Mouse (Mus musculus) hindbrain, embryonic 11.5 days (tissue): ENCODE measurements at regions not wholly inside any gene's neighbourhood (a gene's known extent, or its start where the extent isn't known, plus 50 kb on each side); places are given as distances from the start of the nearest gene placed in this dataset.

ENCODE experiments used
- ATAC-seq: fragments of 200-750 bp; cut with Nextera tagmentation; 2 replicates; pipeline ENCODE4 v1.8.0; 2017; ENCODE audit warnings: mild to moderate bottlenecking, moderate TSS enrichment, moderate library complexity; ENCODE audit not compliant: low FRiP score
- DNase-seq: peaks from one replicate; pipeline ENCODE4 v3.0.0-alpha.2; 2015; ENCODE audit warnings: low spot score
- H3K27ac ChIP-seq: fragments of 300-500 bp; sonication (generic); 2 replicates; pipeline ENCODE4 v1.5.1; 2014; ENCODE audit warnings: mild to moderate bottlenecking, low read depth, low read length
- H3K27me3 ChIP-seq: fragments of 300-500 bp; sonication (generic); 2 replicates; pipeline ENCODE4 v1.6.1; 2014; ENCODE audit warnings: mild to moderate bottlenecking, low read length, moderate library complexity, mixed read lengths; ENCODE audit not compliant: control insufficient read depth, insufficient read depth
- H3K36me3 ChIP-seq: fragments of 300-500 bp; sonication (generic); 2 replicates; pipeline ENCODE4 v1.6.1; 2014; ENCODE audit warnings: mild to moderate bottlenecking, low read length, moderate library complexity, mixed read lengths; ENCODE audit not compliant: control insufficient read depth, insufficient read depth
- H3K4me1 ChIP-seq: fragments of 300-500 bp; sonication (generic); replicated peaks from 2 replicates; pipeline ENCODE4 v1.6.1; 2014; ENCODE audit warnings: low read length, mixed read lengths; ENCODE audit not compliant: control insufficient read depth, insufficient read depth
- H3K4me2 ChIP-seq: fragments of 300-500 bp; sonication (generic); replicated peaks from 2 replicates; pipeline ENCODE4 v1.6.1; 2014; ENCODE audit warnings: mild to moderate bottlenecking, low read depth, low read length
- H3K4me3 ChIP-seq: fragments of 300-500 bp; sonication (generic); 2 replicates; pipeline ENCODE4 v1.5.1; 2014; ENCODE audit warnings: low read depth, low read length
- H3K9ac ChIP-seq: fragments of 300-500 bp; sonication (generic); 2 replicates; pipeline ENCODE4 v1.6.1; 2014; ENCODE audit warnings: low read depth, low read length
- H3K9me3 ChIP-seq: fragments of 300-500 bp; sonication (generic); 2 replicates; pipeline ENCODE4 v1.6.1; 2016; ENCODE audit warnings: low read length; ENCODE audit not compliant: control insufficient read depth
- WGBS: fragments of 180-500 bp; shearing (Covaris S2); extraction: QIAGEN DNeasy Blood & Tissue Kit; methylation state at CpG from one replicate; pipeline ENCODE4 v1.1.7; 2014; 5-methylcytosine and 5-hydroxymethylcytosine counted together

DNA sequence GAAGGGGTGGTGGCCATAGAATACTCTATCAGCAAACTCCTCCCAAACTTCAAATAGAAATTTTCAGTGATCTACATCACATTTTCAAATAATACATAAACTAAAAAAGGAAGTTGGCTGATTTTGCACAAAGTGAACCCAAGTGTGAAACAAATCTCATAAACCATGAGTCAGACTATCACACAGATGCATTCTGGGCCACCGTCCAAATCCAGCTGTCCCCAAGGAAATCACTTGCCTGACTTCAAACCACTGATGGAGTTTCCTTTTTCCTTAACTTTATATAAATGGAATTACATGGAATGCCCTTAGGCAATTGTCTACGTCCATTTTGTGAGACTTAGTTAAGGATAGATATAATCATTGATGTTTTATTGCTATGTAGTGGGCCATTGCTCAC lies 702.8 kb downstream of the Hs3st4 start:
- DNase-seq (no peak), ATAC-seq (no peak)
- no peak overlapping the region for H3K4me2 ChIP-seq
- no peak overlapping the region for H3K27ac ChIP-seq
- no peak overlapping the region for H3K9ac ChIP-seq
- no peaks in the 10 kb centered on the region for H3K4me1 ChIP-seq
- H3K9me3 ChIP-seq = no peaks in the 10 kb centered on the region
- no peak overlapping the region for H3K4me3 ChIP-seq
- WGBS = 88% methylated on average over 2 of the region's 2 CpGs
- no peaks in the 10 kb centered on the region for H3K36me3 ChIP-seq
- no peaks in the 10 kb centered on the region for H3K27me3 ChIP-seq

DNA sequence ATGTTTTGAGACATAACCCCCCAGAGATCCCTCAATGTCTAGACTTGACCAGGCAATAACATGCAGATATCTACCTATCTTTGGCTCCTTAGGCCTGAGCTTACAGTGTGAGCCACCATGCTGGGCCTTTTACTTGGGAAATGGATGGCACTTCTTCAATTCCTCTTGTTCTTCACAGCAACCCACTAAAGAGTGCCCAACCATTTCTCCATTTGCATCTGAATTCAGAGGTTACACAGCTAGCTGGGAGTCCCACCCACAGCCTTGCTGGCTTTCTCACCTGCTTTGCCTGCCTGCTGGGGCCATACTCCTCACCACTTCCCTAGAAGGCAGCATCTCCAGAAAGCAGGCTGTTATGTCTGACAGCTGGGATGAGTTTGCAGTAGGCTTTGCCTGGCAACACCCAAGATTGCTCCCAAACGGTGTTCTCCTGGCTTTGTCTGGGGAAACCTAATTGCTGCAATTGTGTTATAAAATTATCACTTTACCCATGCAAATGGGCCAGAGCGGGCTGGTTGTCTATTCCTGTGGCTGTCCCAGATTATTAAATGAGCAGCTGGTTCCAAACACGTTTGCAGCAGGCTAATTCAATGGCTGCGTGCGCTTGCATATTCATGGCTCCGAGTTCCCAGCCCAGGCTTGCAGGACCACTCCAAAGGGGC lies 721.6 kb downstream of the Hs3st4 start:
- no peaks in the 10 kb centered on the region for H3K27me3 ChIP-seq
- H3K4me3 ChIP-seq = no peak overlapping the region
- WGBS = 49% methylated on average over 6 of the region's 6 CpGs
- no peaks in the 10 kb centered on the region for H3K36me3 ChIP-seq
- H3K9ac ChIP-seq = no peak overlapping the region
- ATAC-seq (no peak), DNase-seq (no peak)
- no peaks in the 10 kb centered on the region for H3K9me3 ChIP-seq
- no peaks in the 10 kb centered on the region for H3K4me1 ChIP-seq
- no peak overlapping the region for H3K27ac ChIP-seq
- H3K4me2 ChIP-seq = no peak overlapping the region

DNA sequence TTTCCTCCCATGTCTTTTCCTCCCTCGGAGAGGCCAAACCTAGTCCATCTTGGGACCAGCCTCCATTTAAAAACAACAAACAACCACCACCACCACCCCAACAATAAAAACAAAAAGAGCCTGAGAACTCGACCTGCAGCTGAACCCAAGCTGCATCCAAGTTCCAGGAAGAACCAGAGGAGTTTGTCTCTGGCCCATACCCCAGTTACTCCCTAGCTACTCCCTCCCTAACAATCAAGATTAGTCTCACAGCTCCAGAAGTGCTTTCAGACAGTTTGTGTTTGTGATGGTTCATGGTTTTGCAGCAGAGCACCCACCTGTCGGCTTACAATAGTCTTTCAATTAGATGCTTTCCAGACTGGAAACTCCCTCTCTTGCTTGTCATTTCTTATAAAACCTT lies 724.5 kb downstream of the Hs3st4 start:
- Histone ChIP-seq H3K36me3 (no peaks in the 10 kb centered on the region), H3K9ac (no peak overlapping the region), H3K4me3 (no peak overlapping the region), H3K27ac (no peak overlapping the region), H3K27me3 (no peaks in the 10 kb centered on the region), H3K4me2 (no peak overlapping the region), H3K4me1 (no peaks in the 10 kb centered on the region), H3K9me3 (no peaks in the 10 kb centered on the region)
- ATAC-seq (no peak), DNase-seq (no peak)
- WGBS = 40% methylated on average over 3 of the region's 3 CpGs

DNA sequence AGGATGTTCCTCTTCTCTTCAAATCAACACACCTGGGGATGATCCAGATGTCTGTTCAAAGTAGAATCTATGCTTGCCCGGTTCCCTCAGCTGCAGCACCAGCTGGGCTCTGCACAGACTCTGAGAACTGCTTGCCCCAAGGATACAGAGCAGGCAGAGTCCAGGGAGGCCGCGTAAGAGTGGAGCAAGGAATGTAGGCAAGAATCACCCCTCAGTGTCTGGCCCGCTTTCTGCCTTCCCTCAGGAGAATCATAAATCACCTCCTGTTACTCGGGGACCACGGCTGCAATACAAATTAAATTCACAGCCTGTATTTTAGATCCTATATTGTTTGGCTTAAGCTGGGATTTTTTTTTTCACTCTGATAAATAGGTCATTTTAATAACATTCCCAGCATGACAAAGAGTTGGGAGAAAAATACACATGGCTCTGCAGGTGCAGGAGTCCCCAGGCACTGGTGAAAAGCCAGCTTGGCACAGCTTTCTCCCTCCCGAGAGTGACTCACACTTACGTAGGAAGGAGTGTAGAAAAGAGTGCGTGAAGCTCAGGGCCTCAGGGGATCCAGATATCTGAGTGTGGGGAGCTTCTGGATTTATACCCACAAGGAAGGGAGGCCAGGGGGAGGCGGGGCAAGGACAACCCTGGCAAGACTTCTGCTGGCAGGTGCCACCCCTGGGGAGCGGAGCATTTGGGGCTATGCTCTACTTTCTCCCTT lies 726.3 kb downstream of the Hs3st4 start:
- WGBS = 58% methylated on average over 11 of the region's 11 CpGs
- no peak overlapping the region for H3K9ac ChIP-seq
- no peaks in the 10 kb centered on the region for H3K36me3 ChIP-seq
- no peak overlapping the region for H3K27ac ChIP-seq
- H3K4me3 ChIP-seq = no peak overlapping the region
- DNase-seq = no peak
- no peaks in the 10 kb centered on the region for H3K27me3 ChIP-seq
- H3K4me1 ChIP-seq = no peaks in the 10 kb centered on the region
- no peak overlapping the region for H3K4me2 ChIP-seq
- ATAC-seq = no peak
- H3K9me3 ChIP-seq = no peaks in the 10 kb centered on the region

DNA sequence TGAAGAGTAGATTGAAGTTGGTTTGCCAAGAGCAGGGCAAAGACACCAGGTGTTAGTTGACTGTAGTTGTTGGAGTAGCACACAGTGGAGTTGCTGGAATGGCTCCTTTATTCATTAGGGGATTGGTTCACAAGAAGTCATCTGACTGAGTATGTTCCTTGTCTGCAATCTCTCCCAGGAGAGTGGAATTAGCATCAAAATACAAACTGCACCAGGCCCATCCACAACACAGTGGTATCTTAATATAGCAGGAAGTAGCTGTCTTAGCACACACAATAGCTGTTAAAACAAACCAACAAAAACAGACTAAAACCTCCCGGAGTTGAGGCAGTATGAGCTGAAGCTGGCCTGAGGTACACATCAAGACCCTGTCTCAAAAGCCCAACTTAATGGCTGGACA lies 723.5 kb upstream of the Kdm8 start:
- no peak overlapping the region for H3K27ac ChIP-seq
- WGBS = 58% methylated on average over 1 of the region's 1 CpGs

DNA sequence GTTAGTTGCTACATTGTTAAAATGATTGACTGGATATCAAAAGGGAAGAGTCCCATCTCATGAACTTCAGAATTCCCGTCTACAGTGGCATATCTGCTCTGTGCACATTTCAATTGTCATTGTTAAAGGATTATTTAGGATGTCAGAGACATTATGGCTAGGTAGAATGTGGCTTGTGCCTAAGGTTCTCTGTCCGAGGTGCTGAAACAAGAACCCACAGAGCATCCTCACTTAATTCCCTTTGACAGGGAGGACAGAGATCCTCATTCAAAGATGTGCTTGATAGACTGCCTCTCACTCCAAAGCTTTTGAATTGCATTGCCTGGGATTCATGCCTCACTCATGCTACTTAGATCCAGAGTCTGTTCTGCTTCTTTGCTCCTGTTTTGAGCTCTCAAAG lies 702.4 kb upstream of the Kdm8 start:
- Histone ChIP-seq H3K4me3 (no peak overlapping the region), H3K9ac (no peak overlapping the region), H3K4me2 (no peak overlapping the region), H3K27ac (no peak overlapping the region), H3K36me3 (no peaks in the 10 kb centered on the region), H3K9me3 (no peaks in the 10 kb centered on the region), H3K4me1 (no peaks in the 10 kb centered on the region), H3K27me3 (no peaks in the 10 kb centered on the region)
- ATAC-seq (no peak), DNase-seq (peak; percentile 25)
- WGBS = 6% methylated on average over 2 of the region's 2 CpGs

More for the DNA sequence above, 723.5 kb upstream of the Kdm8 start:
- Histone ChIP-seq H3K9me3 (no peaks in the 10 kb centered on the region), H3K36me3 (no peaks in the 10 kb centered on the region), H3K9ac (no peak overlapping the region), H3K27me3 (no peaks in the 10 kb centered on the region), H3K4me1 (no peaks in the 10 kb centered on the region), H3K4me2 (no peak overlapping the region), H3K4me3 (no peak overlapping the region)
- ATAC-seq = no peak
- no peak for DNase-seq

DNA sequence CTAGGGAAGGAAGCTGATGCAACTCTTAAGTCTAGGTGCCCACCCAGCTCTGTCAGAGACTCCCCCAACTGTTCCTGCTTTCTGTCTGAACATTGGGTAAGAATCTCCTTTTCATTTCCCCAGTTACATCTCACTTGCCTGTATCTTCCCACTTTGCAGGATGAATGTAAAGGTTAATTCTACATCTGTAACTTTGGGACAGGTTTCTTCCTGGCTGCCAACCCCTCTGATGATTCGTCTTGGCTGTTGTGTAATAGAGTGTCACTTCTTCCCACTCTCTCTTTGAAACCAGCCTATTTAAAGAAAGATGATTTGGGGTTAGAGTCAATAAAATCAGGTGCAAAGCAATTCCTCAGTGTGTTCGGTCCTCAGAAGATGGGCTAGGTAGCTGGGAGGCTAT lies 698.2 kb upstream of the Kdm8 start:
- H3K4me1 ChIP-seq = no peaks in the 10 kb centered on the region
- H3K27ac ChIP-seq = no peak overlapping the region
- H3K4me2 ChIP-seq = no peak overlapping the region
- 90% methylated on average over 2 of the region's 2 CpGs for WGBS
- no peaks in the 10 kb centered on the region for H3K9me3 ChIP-seq
- ATAC-seq (no peak), DNase-seq (no peak)
- no peak overlapping the region for H3K9ac ChIP-seq
- H3K27me3 ChIP-seq = no peaks in the 10 kb centered on the region
- H3K4me3 ChIP-seq = no peak overlapping the region
- H3K36me3 ChIP-seq = no peaks in the 10 kb centered on the region

DNA sequence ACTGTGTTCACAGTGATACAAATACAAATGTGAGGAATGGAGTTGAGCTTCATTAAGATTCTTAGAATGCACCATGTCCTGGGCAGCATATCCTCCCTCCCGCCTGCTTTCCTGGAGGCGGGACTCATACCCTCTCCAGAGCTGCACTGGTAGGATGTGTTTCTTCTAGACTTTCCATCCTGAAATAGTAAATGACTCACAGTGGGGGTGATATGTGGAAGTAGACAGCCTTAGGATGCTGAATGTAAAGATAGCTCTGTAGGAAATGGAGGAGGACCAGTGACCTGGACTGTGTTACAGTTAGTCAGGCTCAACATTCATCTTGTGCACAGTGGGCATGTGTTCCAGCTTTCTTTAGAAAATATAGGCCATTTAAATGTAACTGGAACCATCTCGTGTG lies 696.1 kb upstream of the Kdm8 start:
- Histone ChIP-seq H3K4me3 (no peak overlapping the region), H3K9me3 (no peaks in the 10 kb centered on the region), H3K4me2 (no peak overlapping the region), H3K9ac (no peak overlapping the region), H3K4me1 (no peaks in the 10 kb centered on the region), H3K36me3 (no peaks in the 10 kb centered on the region), H3K27ac (no peak overlapping the region), H3K27me3 (no peaks in the 10 kb centered on the region)
- ATAC-seq (no peak), DNase-seq (no peak)
- WGBS = 82% methylated on average over 3 of the region's 3 CpGs

DNA sequence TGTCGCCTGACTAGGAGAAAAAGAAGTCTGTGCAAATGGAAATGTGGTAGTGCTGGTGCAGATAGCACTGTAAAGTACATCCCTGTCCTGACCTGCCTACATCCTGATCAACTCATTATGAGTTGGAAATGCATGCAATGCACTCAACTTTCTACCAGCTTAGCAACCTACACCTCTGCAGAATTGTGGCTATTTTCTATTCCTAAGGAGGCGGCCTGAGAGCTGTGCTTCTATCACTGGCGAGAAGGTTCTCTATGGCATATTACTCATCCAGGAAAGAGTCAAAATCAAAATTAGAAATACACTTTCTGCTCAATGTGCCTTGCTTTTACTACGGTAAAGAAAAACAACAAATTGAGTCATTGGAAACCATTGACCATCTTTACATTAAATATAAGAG lies 685.4 kb upstream of the Kdm8 start:
- Histone ChIP-seq H3K27me3 (no peaks in the 10 kb centered on the region), H3K27ac (no peak overlapping the region), H3K4me3 (no peak overlapping the region), H3K4me2 (no peak overlapping the region), H3K4me1 (no peaks in the 10 kb centered on the region), H3K36me3 (no peaks in the 10 kb centered on the region), H3K9me3 (no peaks in the 10 kb centered on the region), H3K9ac (no peak overlapping the region)
- ATAC-seq = no peak
- DNase-seq = no peak
- WGBS = 93% methylated on average over 4 of the region's 4 CpGs
